Mouse (Mus musculus) B cell, adult 2 months (primary cell): ENCODE data around the gene Dennd6b.
A peak's percentile ranks its signal among the peaks of the same experiment; 100 is the strongest.

Experiments
- DNase-seq, 2 experiments: peaks; one replicate each; pipeline ENCODE4 v3.0.0; 2022

The Dennd6b gene

GRCm38 (mm10) chr15:89157954-89158353 is 38.3 kb downstream of the Dennd6b start:
- peak; percentile 88 to 91 for DNase-seq

DNA sequence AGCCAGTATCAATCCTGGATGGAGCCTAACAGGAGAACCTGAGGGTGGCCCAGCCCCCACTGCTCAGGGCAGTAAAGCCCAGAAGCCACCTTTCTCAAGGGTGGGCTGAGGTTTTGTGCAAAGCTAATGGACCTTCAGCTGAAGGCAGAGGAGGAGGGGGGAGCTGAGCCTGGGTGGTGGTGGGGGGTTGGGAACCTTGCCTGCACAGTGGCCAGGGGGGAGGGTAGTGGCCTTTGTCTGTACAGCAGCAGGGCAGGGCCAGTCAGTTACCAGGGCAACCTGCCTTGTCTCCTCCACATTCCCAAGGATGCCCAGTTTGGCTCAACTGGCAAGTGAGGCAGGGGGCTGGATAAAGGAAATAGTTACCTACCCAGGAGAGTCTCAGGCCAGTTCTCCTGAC is 44.0 kb downstream of the Dennd6b start:
- DNase-seq, result no peak

GRCm38 (mm10) chr15:89150041-89150390 is 46.3 kb downstream of the Dennd6b start:
- peak in 1 of 2 experiments; percentile 71 for DNase-seq

- peak; percentile 63 to 71 for DNase-seq
Observed at GRCm38 (mm10) chr15:89149271-89150040, 46.8 kb downstream of the Dennd6b start, which contains the start of gene Mapk11. Gene Mapk11 (minus strand): TSS chr15:89149628.

DNA sequence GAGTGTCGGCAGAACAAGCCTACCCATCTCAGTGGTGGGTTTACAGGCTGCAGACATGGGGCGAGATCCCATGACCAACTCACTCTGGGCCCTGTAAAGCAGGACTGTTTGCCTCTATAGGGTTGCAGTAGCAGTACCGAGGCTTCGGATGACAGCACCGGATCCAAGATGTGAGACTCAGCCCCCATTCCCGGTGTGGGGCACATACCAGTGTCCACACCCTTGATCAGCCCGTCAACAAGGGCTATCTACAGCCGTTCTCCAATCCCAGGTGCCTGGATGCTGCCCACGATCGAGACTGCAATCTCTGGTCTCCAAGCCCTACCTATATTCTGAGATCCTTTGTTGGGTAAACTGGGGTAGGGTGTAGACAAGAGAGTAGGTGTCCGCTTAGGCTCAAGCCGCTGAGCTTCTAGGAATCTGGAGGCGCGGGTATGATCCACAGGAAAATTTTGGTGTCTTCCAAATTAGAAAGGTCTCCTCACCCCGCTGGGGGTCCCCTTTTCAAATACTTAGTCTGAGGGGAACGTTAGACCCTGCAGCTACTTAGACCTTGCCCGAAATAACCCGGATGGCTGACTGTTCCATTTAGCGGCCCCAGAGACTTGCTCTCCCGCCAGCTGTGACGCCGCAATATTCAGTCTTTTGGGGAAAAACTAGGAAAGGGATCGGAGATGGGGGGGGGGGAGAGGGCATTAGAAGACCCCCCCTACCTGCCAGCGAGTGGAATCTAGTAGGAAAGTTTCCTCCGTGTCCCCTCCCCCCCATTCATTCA is 47.6 kb downstream of the Dennd6b start:
- DNase-seq, result no peak

GRCm38 (mm10) chr15:89147895-89148294 is 48.4 kb downstream of the Dennd6b start:
- DNase-seq, result peak in 1 of 2 experiments; percentile 24

- no peak for DNase-seq
Observed at GRCm38 (mm10) chr15:89147456-89147855, 48.8 kb downstream of the Dennd6b start.

GRCm38 (mm10) chr15:89147024-89147423 is 49.3 kb downstream of the Dennd6b start:
- DNase-seq, result peak; percentile 85 to 89

- DNase-seq, result peak; percentile 80 to 81
Observed at GRCm38 (mm10) chr15:89146537-89146936, 49.8 kb downstream of the Dennd6b start.

DNA sequence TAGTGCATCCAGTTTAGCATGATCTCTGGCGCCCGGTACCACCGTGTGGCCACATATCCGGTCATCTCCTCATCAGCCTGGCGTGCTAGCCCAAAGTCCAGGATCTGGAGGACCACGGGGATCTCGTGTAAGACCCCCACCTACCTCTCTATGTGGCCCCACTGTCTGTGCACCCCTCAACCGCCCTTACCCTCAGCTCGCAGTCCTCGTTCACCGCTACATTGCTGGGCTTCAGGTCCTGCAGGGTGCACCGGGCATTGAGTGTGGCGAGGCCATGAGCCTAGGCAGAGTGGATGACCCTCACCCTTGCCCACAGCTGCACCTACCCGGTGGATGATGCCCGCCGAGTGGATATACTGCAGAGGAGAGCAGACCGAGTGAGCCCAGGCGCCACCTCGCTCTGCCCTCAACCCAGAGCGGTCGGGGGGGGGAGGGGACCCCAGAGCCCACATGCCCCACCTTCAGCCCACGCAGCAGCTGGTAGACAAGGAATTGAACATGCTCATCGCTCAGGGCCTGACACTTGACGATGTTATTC is 50.4 kb downstream of the Dennd6b start:
- DNase-seq, result no peak

GRCm38 (mm10) chr15:89144965-89145364 is 51.3 kb downstream of the Dennd6b start:
- DNase-seq, result no peak

DNA sequence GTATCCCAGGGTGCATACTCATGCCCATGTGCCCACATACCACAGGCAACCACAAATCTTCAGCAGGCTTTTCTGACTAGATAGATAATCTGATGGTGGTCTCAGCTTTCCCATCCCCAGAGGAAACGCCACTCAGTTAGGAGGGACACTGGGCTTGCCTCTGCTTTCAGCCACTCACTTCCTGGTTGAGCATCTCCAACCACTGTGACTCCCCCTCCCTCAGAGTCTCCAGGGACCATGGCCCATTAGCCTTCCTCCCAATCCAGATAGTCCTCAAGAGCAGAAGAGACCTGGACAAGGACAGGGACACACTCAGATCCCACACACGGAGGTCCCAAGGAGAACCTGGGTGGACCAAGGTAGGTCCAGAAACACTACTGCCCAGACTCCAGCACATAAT is 53.2 kb downstream of the Dennd6b start:
- no peak for DNase-seq

DNA sequence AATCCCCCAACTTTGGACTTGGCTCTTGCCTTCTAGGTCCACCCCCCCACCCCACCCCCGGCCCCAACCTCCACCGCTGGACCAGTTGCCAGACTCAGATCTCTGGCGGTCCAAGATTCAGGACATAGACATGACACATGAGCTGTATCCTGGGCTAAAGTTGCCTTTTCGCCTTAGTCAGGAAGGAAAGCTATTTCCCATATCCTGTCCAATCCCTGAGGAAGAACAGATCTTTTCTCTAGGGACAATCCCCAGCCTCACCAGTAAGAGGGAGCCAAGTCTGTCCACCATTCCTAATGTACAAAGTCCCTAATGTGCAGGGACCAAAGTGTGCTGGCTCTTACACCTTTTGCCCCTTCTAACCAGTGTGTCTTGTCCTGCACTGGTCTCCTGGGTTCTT is 54.4 kb downstream of the Dennd6b start:
- DNase-seq, result no peak

GRCm38 (mm10) chr15:89141443-89141842 is 54.9 kb downstream of the Dennd6b start:
- DNase-seq, result no peak

DNA sequence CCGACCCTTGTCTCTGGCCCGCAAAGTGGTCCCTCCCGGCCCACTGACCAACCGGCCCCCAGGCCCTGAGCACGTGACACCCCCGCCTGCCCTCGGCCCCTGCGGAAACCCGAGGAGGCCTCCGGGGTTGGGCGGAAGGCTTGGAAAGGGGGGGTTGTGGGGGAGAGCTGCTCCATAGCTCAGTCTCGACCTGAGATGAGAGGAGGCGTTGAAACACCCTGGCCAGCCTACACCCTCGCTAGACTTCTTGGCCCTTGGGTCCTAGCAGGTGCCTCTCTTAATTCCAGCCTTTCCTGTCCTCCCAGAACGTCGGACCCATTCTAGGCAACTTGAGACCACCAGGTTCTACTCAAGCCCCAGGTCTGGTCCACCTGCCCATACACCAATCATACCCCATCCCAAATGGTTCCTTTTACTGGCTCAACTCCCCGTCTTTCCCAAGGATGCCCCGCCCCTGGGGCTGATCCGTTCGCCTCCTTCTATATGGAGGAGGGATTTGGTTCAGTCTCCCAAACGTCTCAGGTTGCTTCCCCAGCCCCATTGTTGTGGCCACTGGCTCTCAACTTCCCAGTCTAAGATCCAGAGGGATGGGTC is 55.5 kb downstream of the Dennd6b start, which contains the start of gene Mapk12:
TSS of gene Mapk12 (minus strand) at position 45 of the 594 bp plus-strand sequence.
- no peak for DNase-seq

- peak; percentile 42 to 48 for DNase-seq
Observed at GRCm38 (mm10) chr15:89140048-89140658, 56.1 kb downstream of the Dennd6b start.

DNA sequence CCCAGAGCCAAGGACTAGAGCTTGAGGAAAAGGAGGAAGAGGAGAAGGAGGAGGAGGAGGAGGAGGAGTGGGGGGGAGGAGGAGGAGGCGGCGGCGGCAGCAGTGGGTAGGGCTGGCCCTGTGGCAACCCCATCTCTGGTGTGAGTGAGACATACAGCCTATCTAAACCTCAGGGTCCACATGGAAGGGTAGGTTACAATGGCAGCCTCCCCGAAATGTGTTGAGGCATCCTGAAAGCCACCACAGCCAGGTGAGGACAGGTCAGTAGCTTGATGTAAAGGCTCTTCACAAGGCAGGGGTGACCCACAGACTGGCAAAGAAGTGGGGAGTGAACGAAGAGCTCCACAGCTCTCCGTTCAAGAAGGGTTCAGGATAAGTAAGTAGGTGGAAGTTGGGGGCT is 57.8 kb downstream of the Dennd6b start:
- DNase-seq, result no peak

- no peak for DNase-seq
Observed at GRCm38 (mm10) chr15:89138046-89138405, 58.3 kb downstream of the Dennd6b start.

DNA sequence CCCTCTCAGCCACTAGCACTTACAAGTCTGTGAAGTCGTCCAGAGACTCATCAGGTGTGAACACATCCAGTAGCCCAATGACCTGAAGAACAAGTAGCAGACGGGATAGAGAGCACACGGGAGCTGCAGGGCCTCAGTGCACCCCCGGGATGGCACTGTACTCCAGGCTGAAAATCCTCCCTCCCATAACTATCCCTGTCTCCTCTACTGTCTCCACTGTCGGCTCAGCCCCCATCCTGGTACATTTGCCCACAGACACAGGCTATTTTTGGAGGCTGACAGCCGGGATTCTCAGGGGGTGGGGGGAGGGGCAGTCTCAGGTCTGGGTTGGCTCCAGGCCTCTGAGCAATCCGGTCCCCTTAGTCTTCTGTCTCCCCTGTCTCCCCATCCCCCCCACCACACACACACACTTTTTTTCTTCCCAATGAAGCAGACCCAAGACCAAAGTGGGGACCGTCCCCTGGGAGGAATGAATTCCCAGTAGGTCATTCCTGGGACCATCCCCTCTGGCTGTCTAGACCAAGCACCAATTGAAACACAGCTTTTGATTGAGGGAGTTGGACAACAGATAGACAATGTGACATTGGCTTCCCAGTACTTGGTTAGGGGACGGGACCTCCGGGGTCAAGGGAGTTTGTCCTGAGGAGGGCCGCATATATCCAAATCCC is 58.8 kb downstream of the Dennd6b start:
- no peak for DNase-seq

- no peak for DNase-seq
Observed at GRCm38 (mm10) chr15:89136461-89137155, 59.7 kb downstream of the Dennd6b start.
